Mouse (Mus musculus): ENCODE measurements around the gene Apold1. TPM values are rescaled to one million over a fixed set of nuclear protein-coding genes. Genes with fewer than 3 reads are reported as not detected.

The Apold1 gene
- polyA plus RNA-seq, 1 experiment, result 1.9 TPM

DNA sequence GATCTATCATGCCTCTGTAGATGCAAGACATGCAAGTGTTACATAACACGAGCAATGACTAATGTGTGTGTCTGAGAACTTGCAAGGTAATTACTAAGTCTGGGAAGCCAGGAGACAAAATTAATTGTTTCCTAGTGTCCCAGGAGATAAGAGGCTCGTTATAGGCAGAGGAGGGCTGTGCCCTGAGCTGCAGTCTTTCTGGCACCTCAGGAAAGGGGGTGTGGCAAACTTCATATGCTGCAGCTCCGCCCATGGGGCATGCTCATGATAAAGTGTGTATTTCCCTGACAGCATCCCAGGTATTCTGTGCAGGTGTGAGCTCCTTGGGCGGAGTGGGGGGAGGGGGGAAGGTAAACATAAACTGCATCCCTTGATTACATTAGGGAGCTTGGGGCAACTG is 9.4 kb upstream of the Apold1 start:
- DNase-seq (ENCODE audit: low spot score), result no peak

- DNase-seq (ENCODE audit: low spot score), result no peak
Measured at GRCm38 (mm10) chr6:134976628-134977027, 4.9 kb upstream of the Apold1 start.

GRCm38 (mm10) chr6:134983529-134984370 is 2.2 kb downstream of the Apold1 start:
- peak; percentile 78 for DNase-seq (ENCODE audit: low spot score)

DNA sequence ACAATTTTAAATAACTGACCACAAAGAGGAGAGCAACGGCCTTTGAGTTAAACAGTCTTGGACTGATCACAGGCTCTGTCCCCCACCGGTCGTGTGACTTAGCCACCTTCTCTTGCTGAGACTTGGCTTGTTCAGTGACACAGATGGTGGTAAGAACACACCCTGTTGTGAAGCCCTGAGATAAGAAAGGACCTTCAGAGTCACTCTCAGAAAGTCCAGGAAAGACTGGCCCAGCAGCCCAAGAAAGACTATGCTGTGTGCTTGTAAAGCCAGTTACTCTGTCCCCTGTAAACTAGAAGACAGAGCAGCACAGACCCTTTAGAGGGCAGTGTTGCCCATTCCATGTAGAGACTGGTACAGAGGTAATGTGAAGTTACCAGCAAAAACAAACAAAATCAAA is 3.2 kb downstream of the Apold1 start:
- DNase-seq (ENCODE audit: low spot score), result no peak

DNA sequence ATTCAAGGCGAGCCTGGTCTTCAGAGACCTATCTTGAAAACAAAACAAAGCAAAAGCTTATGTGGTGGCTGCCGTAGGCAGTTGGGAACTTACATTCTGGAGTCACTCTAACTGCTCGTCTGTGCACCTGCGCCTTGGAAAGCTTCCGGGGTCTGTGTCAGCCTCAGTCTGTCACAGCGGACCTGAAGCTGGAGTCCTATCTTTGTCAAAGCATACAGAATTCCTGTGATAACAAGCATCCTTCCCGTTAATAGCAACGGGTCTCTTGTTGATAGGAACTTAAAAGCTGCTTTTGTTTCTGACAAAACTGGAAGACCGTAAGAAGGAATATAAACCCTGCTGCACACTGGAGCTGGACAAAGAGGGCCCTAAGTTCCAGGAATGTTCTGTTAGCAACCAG is 6.9 kb downstream of the Apold1 start:
- no peak for DNase-seq (ENCODE audit: low spot score)

DNA sequence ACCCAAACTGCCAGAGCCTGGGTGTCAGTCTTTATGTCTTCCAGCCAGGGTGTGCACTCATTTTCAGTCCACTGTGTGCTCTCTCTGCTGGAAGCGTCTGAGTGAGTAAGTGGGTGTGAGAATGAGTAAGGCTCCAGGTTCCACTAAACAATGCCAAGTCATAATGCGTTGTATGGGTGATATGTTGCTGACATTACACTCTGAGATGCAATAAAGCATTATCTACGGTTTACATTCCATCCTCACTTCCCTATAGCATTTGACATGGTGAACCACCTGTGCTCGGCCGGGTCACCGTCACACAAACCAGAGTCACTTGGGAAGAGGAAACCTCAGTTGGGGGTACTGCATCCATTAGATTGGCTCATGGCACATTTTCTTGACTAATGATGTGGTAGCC is 9.2 kb downstream of the Apold1 start:
- DNase-seq (ENCODE audit: low spot score), result no peak

DNA sequence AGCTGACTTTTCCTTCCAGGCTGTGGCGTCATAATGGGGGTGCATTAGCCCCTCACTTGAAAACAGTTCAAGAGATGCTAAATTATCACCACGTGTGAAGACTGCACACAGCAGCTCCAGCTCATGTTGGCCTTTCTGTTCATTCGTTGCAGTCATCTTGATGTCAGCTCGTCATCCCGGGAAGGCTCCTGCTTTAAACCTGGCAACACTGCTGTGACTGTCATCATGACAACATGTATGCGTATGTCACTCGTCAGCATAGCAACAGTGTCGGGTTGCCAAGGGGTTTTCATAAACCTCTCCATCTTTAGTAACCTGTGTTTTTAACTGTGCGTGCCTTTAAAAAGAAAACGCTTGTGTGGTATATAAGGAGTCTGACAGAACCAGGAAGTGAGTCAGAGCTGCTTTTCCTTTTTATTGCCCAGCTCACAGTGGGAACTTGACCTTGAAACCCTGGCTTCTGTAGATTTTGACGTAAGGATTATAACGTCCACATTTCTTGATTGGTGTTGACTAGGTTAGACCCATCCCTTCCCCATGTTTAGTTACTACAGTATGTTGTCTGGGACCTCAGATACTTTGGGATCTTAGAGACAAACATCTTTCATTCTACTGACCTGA is 12.6 kb downstream of the Apold1 start:
- DNase-seq (ENCODE audit: low spot score), result no peak

- DNase-seq (ENCODE audit: low spot score), result no peak
Measured at GRCm38 (mm10) chr6:134994985-134995384, 13.5 kb downstream of the Apold1 start.

DNA sequence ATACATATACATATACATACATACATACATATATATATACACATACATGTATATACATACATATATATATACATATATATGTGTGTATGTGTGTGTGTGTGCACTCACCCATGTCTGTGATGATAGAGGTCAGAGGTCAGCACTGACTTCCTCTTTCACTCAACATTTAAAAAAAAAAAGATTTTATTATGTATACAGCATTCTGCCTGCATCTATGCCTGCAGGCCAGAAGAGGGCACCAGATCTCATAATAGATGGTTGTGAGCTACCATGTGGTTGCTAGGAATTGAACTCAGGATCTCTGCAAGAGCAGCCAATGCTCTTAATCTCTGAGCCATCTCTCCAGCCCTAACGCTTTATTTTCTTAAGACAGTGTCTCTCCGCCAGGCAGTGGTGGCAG is 15.4 kb downstream of the Apold1 start:
- DNase-seq (ENCODE audit: low spot score), result no peak

GRCm38 (mm10) chr6:134998076-134998475 is 16.6 kb downstream of the Apold1 start:
- no peak for DNase-seq (ENCODE audit: low spot score)

- no peak for DNase-seq (ENCODE audit: low spot score)
Measured at GRCm38 (mm10) chr6:134998781-134999180, 17.3 kb downstream of the Apold1 start.

DNA sequence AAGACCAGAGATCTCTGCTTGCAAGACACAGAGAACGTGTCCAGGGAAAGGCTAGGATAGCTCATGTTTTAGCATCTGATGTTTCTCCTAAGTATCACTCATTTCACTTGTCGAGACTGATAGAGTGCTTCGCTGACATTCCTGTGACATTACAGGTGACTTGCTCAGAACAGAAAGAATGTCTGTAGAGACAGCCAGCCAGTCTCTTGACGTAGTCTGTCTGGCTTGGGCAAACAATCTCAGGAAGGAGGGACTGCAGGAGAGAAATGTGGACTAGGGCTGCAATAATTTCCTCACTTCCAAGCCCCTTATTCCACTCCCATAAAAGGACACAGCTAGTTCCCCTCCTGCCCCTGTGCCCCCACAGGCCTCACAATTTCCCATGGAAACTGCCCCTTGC is 18.8 kb downstream of the Apold1 start:
- no peak for DNase-seq (ENCODE audit: low spot score)

DNA sequence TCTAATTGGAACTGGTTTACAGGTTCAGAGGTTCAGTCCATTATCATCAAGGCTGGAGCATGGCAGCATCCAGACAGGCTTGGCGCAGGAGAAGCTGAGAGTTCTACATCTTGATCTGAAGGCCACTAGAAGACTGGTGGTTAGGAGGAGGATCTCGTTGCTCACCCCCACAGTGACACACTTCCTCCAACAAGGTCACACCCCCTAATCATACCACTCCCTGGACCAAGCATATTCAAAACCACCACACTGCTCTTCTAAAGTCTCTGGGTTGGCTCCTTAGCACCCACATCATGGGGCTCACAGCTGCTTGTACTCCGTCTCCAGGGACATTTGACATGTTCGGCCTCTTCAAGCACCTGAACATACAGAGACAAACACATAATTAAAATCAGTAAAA is 20.5 kb downstream of the Apold1 start:
- DNase-seq (ENCODE audit: low spot score), result no peak

- no peak for DNase-seq (ENCODE audit: low spot score)
Measured at GRCm38 (mm10) chr6:135006372-135006771, 24.9 kb downstream of the Apold1 start.

- DNase-seq (ENCODE audit: low spot score), result peak; percentile 84
Measured at GRCm38 (mm10) chr6:135011048-135011733, 29.7 kb downstream of the Apold1 start, which contains the start of gene Ddx47. TSS of gene Ddx47 (plus strand) at chr6:135011612.

- no peak for DNase-seq (ENCODE audit: low spot score)
Measured at GRCm38 (mm10) chr6:135011734-135012116, 30.2 kb downstream of the Apold1 start.

DNA sequence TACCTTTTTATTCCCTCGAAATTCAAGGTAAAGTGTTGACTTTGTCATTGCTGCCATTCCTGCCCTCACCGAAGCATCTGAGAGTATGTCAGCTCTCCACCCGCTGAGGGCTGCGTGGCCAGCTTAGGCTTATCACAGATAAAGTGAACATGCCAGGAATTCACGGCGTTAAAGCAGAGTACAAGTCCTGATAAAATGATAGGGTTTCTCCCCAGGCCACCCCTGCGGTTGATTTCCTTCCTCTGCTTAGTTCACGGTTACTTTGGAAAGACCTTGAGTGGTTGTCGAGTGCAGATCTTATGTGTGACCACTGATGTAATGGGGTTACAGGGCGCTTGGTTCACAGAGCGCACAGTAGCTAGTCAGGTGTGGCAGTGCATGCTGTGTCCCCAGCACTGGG is 35.7 kb downstream of the Apold1 start:
- DNase-seq (ENCODE audit: low spot score), result no peak

- no peak for DNase-seq (ENCODE audit: low spot score)
Measured at GRCm38 (mm10) chr6:135019564-135019963, 38.0 kb downstream of the Apold1 start.

- DNase-seq (ENCODE audit: low spot score), result no peak
Measured at GRCm38 (mm10) chr6:135021633-135022032, 40.1 kb downstream of the Apold1 start.

GRCm38 (mm10) chr6:135023379-135023778 is 41.9 kb downstream of the Apold1 start:
- DNase-seq (ENCODE audit: low spot score), result no peak

DNA sequence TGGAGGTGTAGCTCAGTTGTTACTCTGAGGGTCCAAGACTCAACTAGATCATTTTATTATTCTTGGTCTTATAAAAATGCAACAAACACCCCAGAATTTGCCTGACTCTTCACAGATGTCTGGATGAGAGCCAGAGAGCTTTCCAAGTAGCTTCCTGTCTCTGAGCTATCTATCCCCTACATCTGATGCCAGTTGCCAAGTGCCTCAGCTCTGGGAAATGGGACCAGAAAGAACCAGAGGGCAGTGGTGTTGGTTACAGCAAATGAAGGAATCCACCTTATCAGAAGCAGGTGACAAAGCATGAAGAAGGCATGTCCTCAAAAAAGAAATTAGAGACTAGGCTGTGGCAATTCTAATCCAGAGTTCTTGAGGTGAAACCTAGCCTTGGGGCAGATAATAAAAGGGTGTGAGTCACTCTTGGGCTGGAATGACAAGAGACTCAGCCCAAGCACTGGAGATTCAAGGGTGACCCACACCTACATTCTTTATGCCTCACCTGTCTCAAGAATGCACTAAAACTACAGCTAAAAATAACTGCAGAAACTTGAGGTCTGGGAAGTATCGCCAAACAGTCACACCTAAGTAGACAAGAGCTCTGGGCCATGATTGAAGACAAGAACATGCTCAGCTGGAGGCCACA is 43.4 kb downstream of the Apold1 start:
- no peak for DNase-seq (ENCODE audit: low spot score)

DNA sequence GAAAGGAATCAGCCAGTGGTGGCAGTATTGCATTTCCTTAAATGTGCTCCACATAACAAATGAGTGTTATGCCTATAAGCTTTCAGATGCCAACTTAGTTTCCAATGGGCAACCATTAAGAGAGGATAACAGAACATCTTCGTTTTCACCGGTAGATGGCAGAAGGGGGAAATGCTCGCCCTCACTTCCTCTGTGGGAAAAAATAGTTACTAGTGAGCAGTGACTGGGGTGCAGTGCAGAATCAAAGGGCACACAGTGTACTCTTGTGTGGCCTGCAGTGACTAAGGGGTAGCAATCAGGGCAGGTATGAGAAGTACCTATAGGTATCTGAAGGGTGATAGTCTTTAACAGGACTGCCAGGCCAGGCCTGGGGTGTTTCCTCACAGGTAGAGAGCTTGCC is 44.7 kb downstream of the Apold1 start:
- no peak for DNase-seq (ENCODE audit: low spot score)
